ENCODE assay signal across 22 mouse cellular contexts in genomic region chr15:95144131-95144530, GRCm38 (mm10).
DNase-seq lines count a peak whose midpoint lies in the region; ATAC-seq and TF ChIP-seq lines count a peak whose summit lies in the region.
"Had no signal": no experiment of that assay in that cellular context is flagged by ENCODE, and none has a peak within 500 bp of the region (broad histone marks: within the 10 kb centered on the region; RNA-seq: fewer than 3 reads in every experiment).

No protein-coding gene starts in this region.

- H3K9ac ChIP-seq in lung, postnatal 0 days (replicated peaks; ENCODE audit: low read depth) = no peak overlapping the region
- H3K9ac ChIP-seq: embryonic facial prominence, embryonic 12.5 days; hindbrain, embryonic 12.5 days had no signal

- DNase-seq in lung, postnatal 0 days (ENCODE audit: low spot score) = peak; percentile 19
- DNase-seq in lung, postnatal 10 days = no peak
- peak; percentile 64 for DNase-seq in brain, adult 2 months (ENCODE audit: low read depth, low spot score)
- DNase-seq in frontal cortex, postnatal 14 days (ENCODE audit: low spot score in 2 of 2) = no peak
- DNase-seq in spleen, postnatal 10 days (ENCODE audit: low spot score in 2 of 2) = no peak
- DNase-seq: adrenal gland, postnatal 14 days; B cell, adult 2 months; cerebellum, adult 18-20 months; cerebellum, adult 9-11 months; heart, adult 18-20 months; heart, postnatal 10 days; heart, postnatal 4 days had no signal

- no peaks in the 10 kb centered on the region for H3K27me3 ChIP-seq in lung, postnatal 0 days (replicated peaks; ENCODE audit: insufficient read depth, low read length)
- no peaks in the 10 kb centered on the region for H3K27me3 ChIP-seq in C2C12 (ENCODE audit: control insufficient read depth, insufficient read depth, insufficient read length)
- no peaks in the 10 kb centered on the region for H3K27me3 ChIP-seq in myocyte (ENCODE audit: control insufficient read depth, insufficient read depth, insufficient read length)
- H3K27me3 ChIP-seq: embryonic facial prominence, embryonic 12.5 days; hindbrain, embryonic 12.5 days had no signal

- 50% methylated on average over 2 of the region's 2 CpGs for WGBS in lung, postnatal 0 days

- TF ChIP-seq CTCF in lung, postnatal 0 days (IDR thresholded peaks at IDR 0.05) = no peak
- no peak for TF ChIP-seq CTCF in C2C12 (IDR thresholded peaks at IDR 0.05; ENCODE audit: control insufficient read depth, insufficient read depth, insufficient read length)

- H3K79me3 ChIP-seq in C2C12 (ENCODE audit: low read depth) = no peaks in the 10 kb centered on the region

- H3ac ChIP-seq in C2C12 (ENCODE audit: control insufficient read depth, insufficient read length, low read depth) (no peak overlapping the region), myocyte (ENCODE audit: control insufficient read depth, insufficient read length) (no peak overlapping the region)

- TF ChIP-seq POLR2A in myocyte (IDR thresholded peaks at IDR 0.05; ENCODE audit: insufficient read length, low read depth) = no peak

- no peak overlapping the region for H3K27ac ChIP-seq in lung, postnatal 0 days (ENCODE audit: low read length)
- H3K27ac ChIP-seq: embryonic facial prominence, embryonic 12.5 days; forebrain, embryonic 10.5 days; heart, embryonic 10.5 days; hindbrain, embryonic 12.5 days had no signal

- H3K9me3 ChIP-seq in lung, postnatal 0 days (ENCODE audit: low read length) = no peaks in the 10 kb centered on the region
- H3K9me3 ChIP-seq: embryonic facial prominence, embryonic 12.5 days; forebrain, embryonic 10.5 days; heart, embryonic 10.5 days; hindbrain, embryonic 12.5 days had no signal

- H3K4me3 ChIP-seq in lung, postnatal 0 days (ENCODE audit: low read depth, low read length) = no peak overlapping the region
- no peak overlapping the region for H3K4me3 ChIP-seq in C2C12 (ENCODE audit: insufficient read depth, poor library complexity, severe bottlenecking)
- H3K4me3 ChIP-seq in myocyte = no peak overlapping the region
- H3K4me3 ChIP-seq: embryonic facial prominence, embryonic 12.5 days; forebrain, embryonic 10.5 days; heart, embryonic 10.5 days; hindbrain, embryonic 12.5 days had no signal

- ATAC-seq in lung, postnatal 0 days = no peak
- ATAC-seq: forebrain, embryonic 14.5 days; hindbrain, embryonic 16.5 days; inflammation-experienced regulatory T-cells, adult 6 months; intestine, postnatal 0 days had no signal

- no peaks in the 10 kb centered on the region for H3K4me1 ChIP-seq in lung, postnatal 0 days (ENCODE audit: insufficient read depth, low read depth, low read length)
- H3K4me1 ChIP-seq: embryonic facial prominence, embryonic 12.5 days; forebrain, embryonic 10.5 days; heart, embryonic 10.5 days; hindbrain, embryonic 12.5 days had no signal

- no peaks in the 10 kb centered on the region for H3K36me3 ChIP-seq in lung, postnatal 0 days (ENCODE audit: insufficient read depth, low read length)
- H3K36me3 ChIP-seq in C2C12 (ENCODE audit: control insufficient read depth, insufficient read depth) (no peaks in the 10 kb centered on the region), myocyte (ENCODE audit: control insufficient read depth, insufficient read depth) (no peaks in the 10 kb centered on the region)
- H3K36me3 ChIP-seq: embryonic facial prominence, embryonic 12.5 days; forebrain, embryonic 10.5 days; heart, embryonic 10.5 days; hindbrain, embryonic 12.5 days had no signal

- H3K79me2 ChIP-seq in C2C12 (ENCODE audit: control insufficient read depth, insufficient read depth) (no peaks in the 10 kb centered on the region), myocyte (ENCODE audit: control insufficient read depth, insufficient read depth) (no peaks in the 10 kb centered on the region)

- TF ChIP-seq EP300 in lung, postnatal 0 days (IDR thresholded peaks at IDR 0.05) = no peak

- no peak overlapping the region for H3K4me2 ChIP-seq in lung, postnatal 0 days (replicated peaks; ENCODE audit: low read depth, low read length)
- H3K4me2 ChIP-seq in myocyte (ENCODE audit: low read depth) = peak overlapping the region; percentile 12
- H3K4me2 ChIP-seq: embryonic facial prominence, embryonic 12.5 days; hindbrain, embryonic 12.5 days had no signal

TF ChIP-seq in C2C12, 6 proteins besides CTCF, POLR2A, EP300 and RAD21:
- peak; percentile 44 for TF ChIP-seq FOSL1 (IDR thresholded peaks at IDR 0.05; ENCODE audit: insufficient read depth, low read length, poor library complexity, severe bottlenecking)
- TF ChIP-seq MYOD1 (IDR thresholded peaks at IDR 0.05; ENCODE audit: control insufficient read depth, insufficient read length, low read depth) = no peak

TF ChIP-seq in myocyte, 11 proteins besides CTCF, POLR2A, EP300 and RAD21:
- TF ChIP-seq CEBPB (IDR thresholded peaks at IDR 0.05; ENCODE audit: insufficient read depth, poor library complexity, severe bottlenecking) (peak; percentile 46; the same call in 1 of the 2 replicates), MYOG (IDR thresholded peaks at IDR 0.05; ENCODE audit: control insufficient read depth in 1 of 3, insufficient read depth in 1 of 3, insufficient read length in 2 of 3, low read depth in 2 of 3) (no peak), SRF (IDR thresholded peaks at IDR 0.05; ENCODE audit: control insufficient read depth, insufficient read length, low read depth) (no peak)
TF ChIP-seq in myocyte: peak in this region for 1.

Comparison
In these comparisons a context has a peak if more than half of its experiments do, and no peak if none do; other contexts are left out.
1. DNase-seq: peak in lung, postnatal 0 days (single experiment) and brain, adult 2 months (single experiment); none in lung, postnatal 10 days (single experiment), frontal cortex, postnatal 14 days (0 of 2) and spleen, postnatal 10 days (0 of 2).